Mouse (Mus musculus) cortical plate, adult 2 months (tissue): ENCODE results near the gene Krt82.

Source experiments
- CTCF ChIP-seq: fragments of 200-500 bp; IDR thresholded peaks from 2 replicates; pipeline ENCODE4 v1.5.1; 2011; ENCODE audit warnings: mild to moderate bottlenecking, control low read depth, low read length; ENCODE audit not compliant: insufficient read depth; ENCODE audit errors: extremely low read depth
- POLR2A ChIP-seq: fragments of 200-500 bp; IDR thresholded peaks from 2 replicates; pipeline ENCODE4 v1.6.1; 2011; ENCODE audit warnings: mild to moderate bottlenecking, low read length, control low read depth; ENCODE audit not compliant: insufficient read depth; ENCODE audit errors: extremely low read depth

GRCm38 (mm10) chr15:101538580-101538900, 11.9 kb downstream of the Krt82 start:
- TF ChIP-seq CTCF (no peak), POLR2A (no peak)
